Mouse (Mus musculus): ENCODE data around the gene Tarsl2. TPM values are rescaled to one million over a fixed set of nuclear protein-coding genes. Genes with fewer than 3 reads are reported as not detected.

Tarsl2 gene
- total and polyA plus RNA-seq, 3 experiments = 3.3 to 4.2 (median 4.0) TPM

DNA sequence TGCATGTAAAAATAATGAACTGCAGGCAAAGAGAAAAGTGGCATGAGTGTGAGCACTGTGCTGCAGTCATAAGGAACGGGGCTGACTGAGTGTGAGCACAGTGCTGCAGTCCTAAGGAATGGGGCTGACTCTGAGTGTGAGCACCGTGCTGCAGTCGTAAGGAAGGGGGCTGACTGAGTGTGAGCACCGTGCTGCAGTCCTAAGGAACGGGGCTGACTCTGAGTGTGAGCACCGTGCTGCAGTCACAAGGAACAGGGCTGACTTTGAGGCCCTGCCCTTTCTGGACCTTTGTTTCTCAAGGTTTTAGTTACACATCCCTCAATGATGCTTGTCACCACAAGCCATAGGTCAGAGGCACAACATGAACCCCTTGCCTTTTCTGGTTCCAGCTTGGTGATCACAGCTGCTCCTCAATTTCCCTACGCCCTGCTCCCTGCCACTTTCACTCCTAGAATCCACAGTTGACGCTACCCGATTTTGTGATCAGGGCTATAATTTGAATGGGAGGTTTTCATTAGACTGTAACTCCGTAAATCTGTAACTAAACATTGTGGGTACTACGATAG is 18.6 kb downstream of the Tarsl2 start:
- no peak overlapping the region for H3K4me3 ChIP-seq (replicated peaks in 1 of 3; ENCODE audit: low read depth in 2 of 3, low read length in 2 of 3, poor library complexity in 1 of 3)
- H3K4me1 ChIP-seq (ENCODE audit: control insufficient read depth in 1 of 2, insufficient read depth in 2 of 2) = no peaks in the 10 kb centered on the region
- peaks cover 0 to 18% of the 10 kb centered on the region in 2 experiments for H3K36me3 ChIP-seq (replicated peaks in 1 of 2; ENCODE audit: control insufficient read depth in 1 of 2, insufficient read depth in 1 of 2, low read length in 1 of 2)
- TF ChIP-seq NRF1 (IDR thresholded peaks at IDR 0.05; ENCODE audit: low read depth, low read length) (no peak), MAFK (IDR thresholded peaks at IDR 0.05; ENCODE audit: insufficient replicate concordance, low read length) (no peak), MEF2A (IDR thresholded peaks at IDR 0.05; ENCODE audit: borderline replicate concordance, low read depth, low read length) (no peak), TCF12 (IDR thresholded peaks at IDR 0.05; ENCODE audit: low read depth, low read length) (no peak), SIN3A (IDR thresholded peaks at IDR 0.05; ENCODE audit: low read length) (no peak), PAX5 (IDR thresholded peaks at IDR 0.05; ENCODE audit: low read length) (no peak), RAD21 (IDR thresholded peaks at IDR 0.05; ENCODE audit: low read depth, low read length) (no peak), MYC (IDR thresholded peaks at IDR 0.05; ENCODE audit: low read depth, low read length) (no peak), CTCF (conservative IDR thresholded peaks at IDR 0.05 in 1 of 2, IDR thresholded peaks at IDR 0.05 in 1 of 2; ENCODE audit: low read depth in 2 of 2, low read length in 2 of 2) (no peak), HCFC1 (IDR thresholded peaks at IDR 0.05; ENCODE audit: low read depth, low read length) (no peak), UBTF (IDR thresholded peaks at IDR 0.05; ENCODE audit: low read depth, low read length) (no peak), JUND (conservative IDR thresholded peaks at IDR 0.05; ENCODE audit: low read depth, low read length) (no peak), POLR2AphosphoS2 (IDR thresholded peaks at IDR 0.05; ENCODE audit: low read depth, low read length) (no peak), JUN (IDR thresholded peaks at IDR 0.05; ENCODE audit: insufficient read depth, low read depth, low read length) (no peak), USF2 (conservative IDR thresholded peaks at IDR 0.05; ENCODE audit: low read depth, low read length) (no peak), EP300 (IDR thresholded peaks at IDR 0.05; ENCODE audit: low read length) (no peak), POLR2A (IDR thresholded peaks at IDR 0.05; ENCODE audit: low read depth, low read length) (no peak), TBP (conservative IDR thresholded peaks at IDR 0.05; ENCODE audit: low read depth, low read length) (no peak), E2F4 (IDR thresholded peaks at IDR 0.05; ENCODE audit: insufficient replicate concordance, low read depth, low read length) (no peak), ELF1 (IDR thresholded peaks at IDR 0.05; ENCODE audit: low read depth, low read length) (no peak)
- H3K79me2 ChIP-seq (replicated peaks; ENCODE audit: control insufficient read depth, extremely low read depth, insufficient read depth, poor library complexity, severe bottlenecking) = no peaks in the 10 kb centered on the region
- dilution Hi-C loops (cut with MboI; ENCODE audit: extremely low pct_ligation_motif_present, extremely low pct_unique_long_range_greater_than_20kb, low sequenced_read_pairs) (no loop called here), in situ Hi-C loops (cut with MboI; ENCODE audit: low pct_ligation_motif_present, low pct_unique_long_range_greater_than_20kb, low sequenced_read_pairs) (no loop called here)
- no peaks in the 10 kb centered on the region for H3K9me3 ChIP-seq (replicated peaks; ENCODE audit: low read length)
- no peak overlapping the region for H3K9ac ChIP-seq (ENCODE audit: insufficient read depth, low read depth)
- no peaks in the 10 kb centered on the region for H3K27me3 ChIP-seq (replicated peaks)
- H3K4me2 ChIP-seq (ENCODE audit: insufficient read depth, low read depth, poor library complexity, severe bottlenecking) = no peak overlapping the region
- H3K27ac ChIP-seq (ENCODE audit: insufficient read depth, low read depth) = no peak overlapping the region
- DNase-seq (ENCODE audit: extremely low read depth) = no peak

DNA sequence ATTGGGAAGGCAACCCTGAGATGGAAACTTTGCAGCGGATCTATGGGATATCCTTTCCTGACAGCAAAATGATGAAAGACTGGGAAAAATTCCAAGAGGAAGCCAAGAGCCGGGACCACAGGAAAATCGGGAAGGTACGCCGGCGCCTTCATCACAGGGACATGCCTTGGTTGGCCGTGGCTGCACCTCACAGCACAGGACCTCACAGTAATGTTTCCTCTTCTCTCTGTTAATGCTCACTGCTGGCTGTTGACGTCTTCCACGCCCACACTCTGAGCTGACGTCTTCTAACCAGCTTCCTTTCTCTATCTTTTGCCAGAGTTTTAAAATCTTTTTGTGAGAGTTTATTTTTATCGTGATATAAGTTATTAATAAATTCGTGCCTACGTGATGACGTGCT is 19.2 kb downstream of the Tarsl2 start:
- dilution Hi-C loops (cut with MboI; ENCODE audit: extremely low pct_ligation_motif_present, extremely low pct_unique_long_range_greater_than_20kb, low sequenced_read_pairs) = no loop called here
- in situ Hi-C loops (cut with MboI; ENCODE audit: low pct_ligation_motif_present, low pct_unique_long_range_greater_than_20kb, low sequenced_read_pairs) = no loop called here

More for the DNA sequence above, 19.2 kb downstream of the Tarsl2 start:
- TF ChIP-seq USF2 (conservative IDR thresholded peaks at IDR 0.05; ENCODE audit: low read depth, low read length) = no peak
- no peak for TF ChIP-seq ETS1 (conservative IDR thresholded peaks at IDR 0.05; ENCODE audit: low read depth, low read length)
- TF ChIP-seq MAFK (IDR thresholded peaks at IDR 0.05; ENCODE audit: insufficient replicate concordance, low read length) = no peak
- TF ChIP-seq RCOR1 (conservative IDR thresholded peaks at IDR 0.05; ENCODE audit: low read depth, low read length) = no peak
- TF ChIP-seq JUND (conservative IDR thresholded peaks at IDR 0.05; ENCODE audit: low read depth, low read length) = no peak
- TF ChIP-seq ZNF384 (IDR thresholded peaks at IDR 0.05; ENCODE audit: low read depth, low read length) = no peak
- TF ChIP-seq MXI1 (IDR thresholded peaks at IDR 0.05; ENCODE audit: low read depth, low read length) = no peak
- no peak for TF ChIP-seq SIN3A (IDR thresholded peaks at IDR 0.05; ENCODE audit: low read length)
- no peak for TF ChIP-seq UBTF (IDR thresholded peaks at IDR 0.05; ENCODE audit: low read depth, low read length)
- TF ChIP-seq KAT2A (IDR thresholded peaks at IDR 0.05; ENCODE audit: insufficient replicate concordance, low read length) = no peak
- no peak for TF ChIP-seq GABPA (IDR thresholded peaks at IDR 0.05; ENCODE audit: insufficient replicate concordance, low read depth, low read length)
- no peak for TF ChIP-seq MYC (IDR thresholded peaks at IDR 0.05; ENCODE audit: low read depth, low read length)
- TF ChIP-seq POLR2A (IDR thresholded peaks at IDR 0.05; ENCODE audit: low read depth, low read length) = no peak
- no peak overlapping the region for H3K9ac ChIP-seq (ENCODE audit: insufficient read depth, low read depth)
- no peaks in the 10 kb centered on the region for H3K27me3 ChIP-seq (replicated peaks)
- no peak overlapping the region for H3K4me2 ChIP-seq (ENCODE audit: insufficient read depth, low read depth, poor library complexity, severe bottlenecking)
- no peak for DNase-seq (ENCODE audit: extremely low read depth)
- H3K4me3 ChIP-seq (replicated peaks in 1 of 3; ENCODE audit: low read depth in 2 of 3, low read length in 2 of 3, poor library complexity in 1 of 3) = no peak overlapping the region
- H3K36me3 ChIP-seq (replicated peaks in 1 of 2; ENCODE audit: control insufficient read depth in 1 of 2, insufficient read depth in 1 of 2, low read length in 1 of 2) = peaks cover 0 to 18% of the 10 kb centered on the region in 2 experiments
- H3K27ac ChIP-seq (ENCODE audit: insufficient read depth, low read depth) = no peak overlapping the region
- no peaks in the 10 kb centered on the region for H3K4me1 ChIP-seq (ENCODE audit: control insufficient read depth in 1 of 2, insufficient read depth in 2 of 2)
- no peaks in the 10 kb centered on the region for H3K79me2 ChIP-seq (replicated peaks; ENCODE audit: control insufficient read depth, extremely low read depth, insufficient read depth, poor library complexity, severe bottlenecking)
- no peaks in the 10 kb centered on the region for H3K9me3 ChIP-seq (replicated peaks; ENCODE audit: low read length)

All from CH12.LX (cell line).